Mouse (Mus musculus): ENCODE measurements at regions not wholly inside any gene's neighbourhood (a gene's known extent, or its start where the extent isn't known, plus 50 kb on each side); places are given as distances from the start of the nearest gene placed in this dataset.

DNA sequence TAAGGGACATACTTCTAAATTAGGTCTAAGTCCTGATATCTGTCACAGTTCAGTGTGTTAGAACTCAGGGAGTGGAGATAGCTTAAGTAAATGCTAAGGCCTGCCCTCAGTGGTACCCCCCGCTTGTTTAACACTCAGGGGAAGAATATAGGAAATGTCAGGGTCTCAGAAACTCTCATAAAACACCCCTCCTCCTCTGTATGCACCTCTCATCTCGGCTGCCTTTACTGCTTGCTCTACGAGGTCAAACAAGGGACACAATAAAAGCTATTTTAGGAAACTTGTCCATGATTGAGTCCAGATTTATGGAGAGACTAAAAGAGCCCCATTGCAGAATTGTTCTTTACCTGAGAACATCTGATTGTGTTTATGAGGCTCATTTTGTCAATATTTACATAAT lies 395.1 kb upstream of the Clint1 start:
- H3K36me3 ChIP-seq (ENCODE audit: control insufficient read depth, insufficient read depth, low read length), result no peaks in the 10 kb centered on the region
- 67% methylated on average over 3 of the region's 3 CpGs for WGBS

DNA sequence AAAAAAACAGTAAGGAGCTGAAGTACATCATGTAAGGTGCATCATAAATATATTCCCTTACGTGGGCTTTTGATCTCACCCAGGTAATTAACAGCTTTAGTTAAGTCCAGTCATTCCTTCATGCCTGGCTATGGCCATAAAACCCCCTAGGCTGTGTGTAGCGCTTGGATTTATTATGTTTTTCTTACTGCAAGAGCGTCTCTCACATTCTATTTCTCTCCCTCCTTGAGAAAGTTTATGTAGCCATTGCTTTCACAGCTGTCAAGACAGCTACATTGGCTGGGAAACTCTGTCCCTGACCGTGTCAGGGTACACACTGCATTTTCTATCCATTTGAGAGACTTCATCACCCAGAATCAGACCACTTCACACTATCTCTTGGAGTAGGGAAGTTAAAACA lies 394.3 kb upstream of the Clint1 start:
- no peak overlapping the region for H3K4me3 ChIP-seq (ENCODE audit: insufficient read depth, low read depth, low read length)
- no peaks in the 10 kb centered on the region for H3K79me2 ChIP-seq (ENCODE audit: control insufficient read depth, insufficient read depth, low read length)
- H3K4me1 ChIP-seq (ENCODE audit: control insufficient read depth, insufficient read depth, low read length), result no peaks in the 10 kb centered on the region
- TF ChIP-seq POLR2A (IDR thresholded peaks at IDR 0.05; ENCODE audit: extremely low read depth, insufficient read depth, low read length) (no peak), CTCF (IDR thresholded peaks at IDR 0.05; ENCODE audit: low read depth, low read length) (no peak)
- no peak overlapping the region for H3K27ac ChIP-seq (replicated peaks; ENCODE audit: insufficient read depth, low read depth, low read length)
- WGBS, result 86% methylated on average over 4 of the region's 4 CpGs
- no peak for DNase-seq (ENCODE audit: extremely low read depth, low read depth, low spot score)
- H3K36me3 ChIP-seq (ENCODE audit: control insufficient read depth, insufficient read depth, low read length), result no peaks in the 10 kb centered on the region
- H3K27me3 ChIP-seq (ENCODE audit: control insufficient read depth, insufficient read depth, low read length), result no peaks in the 10 kb centered on the region
- no peak overlapping the region for H3K9ac ChIP-seq (ENCODE audit: low read depth, low read length)

More for the DNA sequence above, 395.1 kb upstream of the Clint1 start:
- Histone ChIP-seq H3K27me3 (ENCODE audit: control insufficient read depth, insufficient read depth, low read length) (no peaks in the 10 kb centered on the region), H3K9ac (ENCODE audit: low read depth, low read length) (no peak overlapping the region), H3K4me1 (ENCODE audit: control insufficient read depth, insufficient read depth, low read length) (no peaks in the 10 kb centered on the region), H3K4me3 (ENCODE audit: insufficient read depth, low read depth, low read length) (no peak overlapping the region), H3K27ac (replicated peaks; ENCODE audit: insufficient read depth, low read depth, low read length) (no peak overlapping the region), H3K79me2 (ENCODE audit: control insufficient read depth, insufficient read depth, low read length) (no peaks in the 10 kb centered on the region)
- TF ChIP-seq POLR2A (IDR thresholded peaks at IDR 0.05; ENCODE audit: extremely low read depth, insufficient read depth, low read length) (no peak), CTCF (IDR thresholded peaks at IDR 0.05; ENCODE audit: low read depth, low read length) (no peak)
- no peak for DNase-seq (ENCODE audit: extremely low read depth, low read depth, low spot score)

DNA sequence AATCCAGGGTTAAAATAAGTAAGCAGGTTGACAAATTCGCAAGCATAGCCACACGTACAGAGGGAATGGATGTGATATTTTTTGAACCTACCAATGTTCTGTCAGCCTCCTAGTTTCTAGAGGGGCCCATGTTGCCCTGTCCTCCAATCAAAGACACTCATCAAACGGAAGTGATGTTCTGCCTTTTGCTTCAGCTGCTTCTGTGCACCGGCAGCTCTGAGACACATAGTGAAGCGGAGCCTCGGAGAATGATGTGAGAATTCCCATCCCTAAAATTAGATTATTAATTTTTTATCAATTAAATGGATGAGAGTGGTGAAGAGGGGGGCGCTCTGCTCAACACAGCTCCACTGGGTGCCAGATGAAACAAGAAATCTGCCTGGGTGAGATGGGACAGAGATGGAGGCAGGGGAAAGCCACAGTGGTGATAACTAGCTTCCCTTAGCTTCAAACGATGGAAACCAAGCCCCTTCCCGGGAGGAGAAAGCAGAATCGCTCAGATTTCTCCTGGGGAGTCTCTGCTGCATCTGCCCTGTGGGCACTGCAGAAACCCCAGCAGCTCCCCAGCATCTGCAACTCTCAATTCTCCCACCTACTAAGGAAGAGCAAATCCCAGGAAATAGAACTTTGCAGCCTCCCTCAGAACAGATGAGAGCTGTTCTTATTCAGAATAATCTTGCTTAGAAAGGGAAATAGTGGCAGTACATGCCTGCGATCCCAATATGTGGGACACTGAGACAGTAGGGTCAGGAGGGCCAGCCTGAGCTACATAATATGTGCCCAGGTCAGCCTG lies 391.7 kb upstream of the Clint1 start:
- H3K27ac ChIP-seq (replicated peaks; ENCODE audit: insufficient read depth, low read depth, low read length), result no peak overlapping the region
- DNase-seq (ENCODE audit: extremely low read depth, low read depth, low spot score), result no peak
- no peaks in the 10 kb centered on the region for H3K27me3 ChIP-seq (ENCODE audit: control insufficient read depth, insufficient read depth, low read length)
- H3K36me3 ChIP-seq (ENCODE audit: control insufficient read depth, insufficient read depth, low read length), result no peaks in the 10 kb centered on the region
- TF ChIP-seq CTCF (IDR thresholded peaks at IDR 0.05; ENCODE audit: low read depth, low read length), result no peak
- TF ChIP-seq POLR2A (IDR thresholded peaks at IDR 0.05; ENCODE audit: extremely low read depth, insufficient read depth, low read length), result no peak
- 78% methylated on average over 11 of the region's 11 CpGs for WGBS
- H3K4me3 ChIP-seq (ENCODE audit: insufficient read depth, low read depth, low read length), result no peak overlapping the region
- H3K79me2 ChIP-seq (ENCODE audit: control insufficient read depth, insufficient read depth, low read length), result no peaks in the 10 kb centered on the region
- H3K9ac ChIP-seq (ENCODE audit: low read depth, low read length), result no peak overlapping the region
- no peaks in the 10 kb centered on the region for H3K4me1 ChIP-seq (ENCODE audit: control insufficient read depth, insufficient read depth, low read length)

DNA sequence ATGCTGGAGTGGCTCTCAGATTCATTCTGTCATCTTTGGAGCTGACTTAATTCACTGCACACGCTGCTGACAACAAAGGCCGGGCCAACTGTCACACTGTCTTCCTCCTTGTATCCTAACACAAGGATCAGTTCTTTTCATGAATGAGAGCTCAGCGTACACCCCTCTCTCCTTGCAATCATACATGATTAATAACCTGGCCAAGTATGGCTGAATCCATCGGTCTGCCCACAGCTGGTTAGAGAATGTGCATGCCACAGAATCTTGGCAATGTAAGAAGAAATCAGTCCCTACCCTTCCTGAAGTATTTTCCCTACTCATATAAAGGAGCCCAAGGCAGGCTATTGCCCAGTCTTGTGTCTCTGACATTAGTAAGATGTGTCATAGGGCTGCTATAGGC lies 387.4 kb upstream of the Clint1 start:
- Histone ChIP-seq H3K27me3 (ENCODE audit: control insufficient read depth, insufficient read depth, low read length) (no peaks in the 10 kb centered on the region), H3K27ac (replicated peaks; ENCODE audit: insufficient read depth, low read depth, low read length) (no peak overlapping the region), H3K4me1 (ENCODE audit: control insufficient read depth, insufficient read depth, low read length) (no peaks in the 10 kb centered on the region), H3K36me3 (ENCODE audit: control insufficient read depth, insufficient read depth, low read length) (no peaks in the 10 kb centered on the region), H3K4me3 (ENCODE audit: insufficient read depth, low read depth, low read length) (no peak overlapping the region), H3K9ac (ENCODE audit: low read depth, low read length) (no peak overlapping the region), H3K79me2 (ENCODE audit: control insufficient read depth, insufficient read depth, low read length) (no peaks in the 10 kb centered on the region)
- DNase-seq (ENCODE audit: extremely low read depth, low read depth, low spot score), result no peak
- TF ChIP-seq CTCF (IDR thresholded peaks at IDR 0.05; ENCODE audit: low read depth, low read length) (no peak), POLR2A (IDR thresholded peaks at IDR 0.05; ENCODE audit: extremely low read depth, insufficient read depth, low read length) (no peak)
- WGBS, result 92% methylated on average over 4 of the region's 4 CpGs

DNA sequence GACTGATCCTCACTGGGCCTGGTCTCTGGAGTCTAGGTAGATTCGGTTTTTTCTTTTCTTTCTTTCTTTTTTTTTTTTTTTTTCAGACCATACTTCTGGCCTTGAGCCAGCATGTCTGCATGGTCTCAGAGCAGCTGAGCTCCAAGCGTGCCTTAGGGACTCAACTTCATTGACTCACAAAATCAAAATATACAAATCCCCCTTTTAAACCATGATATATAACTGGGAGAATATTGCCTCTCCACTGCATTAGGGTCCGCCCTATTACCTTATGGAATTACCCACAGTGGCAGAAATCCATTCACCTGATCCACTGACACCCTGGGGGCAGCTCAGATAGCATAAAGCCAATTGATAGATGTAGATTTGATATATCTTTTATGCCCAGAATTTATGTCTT lies 385.5 kb upstream of the Clint1 start:
- 91% methylated on average over 3 of the region's 3 CpGs for WGBS
- DNase-seq (ENCODE audit: extremely low read depth, low read depth, low spot score), result no peak
- no peaks in the 10 kb centered on the region for H3K27me3 ChIP-seq (ENCODE audit: control insufficient read depth, insufficient read depth, low read length)
- H3K4me1 ChIP-seq (ENCODE audit: control insufficient read depth, insufficient read depth, low read length), result no peaks in the 10 kb centered on the region
- H3K9ac ChIP-seq (ENCODE audit: low read depth, low read length), result no peak overlapping the region
- no peak overlapping the region for H3K27ac ChIP-seq (replicated peaks; ENCODE audit: insufficient read depth, low read depth, low read length)
- TF ChIP-seq POLR2A (IDR thresholded peaks at IDR 0.05; ENCODE audit: extremely low read depth, insufficient read depth, low read length) (no peak), CTCF (IDR thresholded peaks at IDR 0.05; ENCODE audit: low read depth, low read length) (no peak)
- H3K4me3 ChIP-seq (ENCODE audit: insufficient read depth, low read depth, low read length), result no peak overlapping the region
- no peaks in the 10 kb centered on the region for H3K79me2 ChIP-seq (ENCODE audit: control insufficient read depth, insufficient read depth, low read length)
- H3K36me3 ChIP-seq (ENCODE audit: control insufficient read depth, insufficient read depth, low read length), result no peaks in the 10 kb centered on the region

DNA sequence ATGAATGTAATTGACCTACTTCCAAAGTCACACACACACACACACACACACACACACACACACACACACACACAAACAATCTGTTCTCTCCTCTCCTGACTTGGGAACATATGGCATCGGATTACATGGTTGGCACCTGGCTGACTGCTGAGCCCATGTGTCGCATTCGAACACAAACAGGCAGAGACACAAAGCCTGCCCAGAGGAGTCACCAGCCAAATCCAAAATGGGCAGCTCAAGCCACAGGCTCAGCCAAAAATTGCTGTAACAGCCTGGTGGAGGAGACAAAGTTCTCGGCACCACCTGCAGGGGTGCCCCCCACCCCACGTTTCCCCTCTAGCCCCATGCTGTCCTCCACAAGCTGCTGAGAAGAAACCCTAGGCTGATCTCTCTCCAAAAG lies 379.7 kb upstream of the Clint1 start:
- H3K9ac ChIP-seq (ENCODE audit: low read depth, low read length), result no peak overlapping the region
- H3K27me3 ChIP-seq (ENCODE audit: control insufficient read depth, insufficient read depth, low read length), result no peaks in the 10 kb centered on the region
- no peaks in the 10 kb centered on the region for H3K36me3 ChIP-seq (ENCODE audit: control insufficient read depth, insufficient read depth, low read length)
- no peak for DNase-seq (ENCODE audit: extremely low read depth, low read depth, low spot score)
- no peak overlapping the region for H3K4me3 ChIP-seq (ENCODE audit: insufficient read depth, low read depth, low read length)
- no peak for TF ChIP-seq POLR2A (IDR thresholded peaks at IDR 0.05; ENCODE audit: extremely low read depth, insufficient read depth, low read length)
- no peak for TF ChIP-seq CTCF (IDR thresholded peaks at IDR 0.05; ENCODE audit: low read depth, low read length)
- H3K27ac ChIP-seq (replicated peaks; ENCODE audit: insufficient read depth, low read depth, low read length), result no peak overlapping the region
- H3K79me2 ChIP-seq (ENCODE audit: control insufficient read depth, insufficient read depth, low read length), result no peaks in the 10 kb centered on the region
- no peaks in the 10 kb centered on the region for H3K4me1 ChIP-seq (ENCODE audit: control insufficient read depth, insufficient read depth, low read length)
- 67% methylated on average over 5 of the region's 5 CpGs for WGBS
